Mouse (Mus musculus): ENCODE results near the gene Rhbdd2. TPM values are rescaled to one million over a fixed set of nuclear protein-coding genes. Genes with fewer than 3 reads are reported as not detected.

Rhbdd2 gene
- total and polyA plus RNA-seq, 3 experiments = 18.2 to 23.9 (median 23.0) TPM

GRCm38 (mm10) chr5:135628916-135629315 lies 3.5 kb upstream of the Rhbdd2 start:
- H3K36me3 ChIP-seq (ENCODE audit: control insufficient read depth, insufficient read depth, low read length) = no peaks in the 10 kb centered on the region
- H3K9ac ChIP-seq (ENCODE audit: low read depth, low read length) = no peak overlapping the region
- no peaks in the 10 kb centered on the region for H3K27me3 ChIP-seq (ENCODE audit: control insufficient read depth, insufficient read depth, low read length)
- intact Hi-C loops (cut with DNase I) = loop anchor here (2.0 kb wide), 1 partner anchor 134 kb away; no protein-coding TSS in a partner anchor
- H3K79me2 ChIP-seq (replicated peaks; ENCODE audit: control insufficient read depth, insufficient read depth, low read length) = no peaks in the 10 kb centered on the region
- TF ChIP-seq CTCF (IDR thresholded peaks at IDR 0.05) = no peak
- TF ChIP-seq EP300 (IDR thresholded peaks at IDR 0.05; ENCODE audit: insufficient read depth, low read depth, low read length) = no peak
- TF ChIP-seq POLR2A (IDR thresholded peaks at IDR 0.05; ENCODE audit: insufficient read depth, low read depth, low read length) = no peak
- no peak overlapping the region for H3K4me3 ChIP-seq
- H3K4me1 ChIP-seq (ENCODE audit: control insufficient read depth, insufficient read depth, low read length) = no peaks in the 10 kb centered on the region; the same call in 1 of the 2 replicates
- 36% methylated on average over 10 of the region's 10 CpGs for WGBS
- H3K27ac ChIP-seq = no peak overlapping the region
- no peak for DNase-seq

GRCm38 (mm10) chr5:135629401-135629800 lies 3.0 kb upstream of the Rhbdd2 start:
- H3K27me3 ChIP-seq (ENCODE audit: control insufficient read depth, insufficient read depth, low read length) = no peaks in the 10 kb centered on the region
- H3K79me2 ChIP-seq (replicated peaks; ENCODE audit: control insufficient read depth, insufficient read depth, low read length) = no peaks in the 10 kb centered on the region
- intact Hi-C loops (cut with DNase I) = loop anchor here (2.0 kb wide), 1 partner anchor 133 kb away; no protein-coding TSS in a partner anchor
- no peak overlapping the region for H3K4me3 ChIP-seq
- H3K27ac ChIP-seq = no peak overlapping the region
- H3K4me1 ChIP-seq (ENCODE audit: control insufficient read depth, insufficient read depth, low read length) = no peaks in the 10 kb centered on the region; the same call in 1 of the 2 replicates
- no peak for DNase-seq
- TF ChIP-seq POLR2A (IDR thresholded peaks at IDR 0.05; ENCODE audit: insufficient read depth, low read depth, low read length) (no peak), EP300 (IDR thresholded peaks at IDR 0.05; ENCODE audit: insufficient read depth, low read depth, low read length) (no peak), CTCF (IDR thresholded peaks at IDR 0.05) (no peak)
- H3K9ac ChIP-seq (ENCODE audit: low read depth, low read length) = no peak overlapping the region
- no peaks in the 10 kb centered on the region for H3K36me3 ChIP-seq (ENCODE audit: control insufficient read depth, insufficient read depth, low read length)
- WGBS = 87% methylated on average over 3 of the region's 3 CpGs

DNA sequence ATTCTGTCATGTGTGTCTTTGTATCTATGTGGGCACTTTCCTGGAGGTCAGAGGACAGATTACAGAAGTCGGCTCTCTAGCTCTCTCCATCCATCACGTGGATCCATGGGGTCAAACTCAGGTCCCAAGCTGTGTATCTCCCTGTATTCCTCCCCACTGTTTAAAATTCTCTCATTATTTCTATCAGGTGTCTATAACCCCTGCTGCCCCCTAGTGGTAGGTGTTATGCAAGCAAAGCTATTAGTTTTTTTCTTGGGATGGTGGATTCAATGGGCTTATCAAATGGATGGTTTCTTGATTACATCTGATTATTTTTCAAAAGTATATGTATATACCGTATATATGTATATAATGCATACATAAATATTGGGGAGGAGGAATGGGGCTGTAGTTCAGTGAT lies 1.8 kb upstream of the Rhbdd2 start:
- WGBS = 11% methylated on average over 3 of the region's 3 CpGs
- Histone ChIP-seq H3K36me3 (ENCODE audit: control insufficient read depth, insufficient read depth, low read length) (no peaks in the 10 kb centered on the region), H3K27me3 (ENCODE audit: control insufficient read depth, insufficient read depth, low read length) (no peaks in the 10 kb centered on the region), H3K79me2 (replicated peaks; ENCODE audit: control insufficient read depth, insufficient read depth, low read length) (no peaks in the 10 kb centered on the region), H3K9ac (ENCODE audit: low read depth, low read length) (no peak overlapping the region), H3K4me3 (no peak overlapping the region), H3K4me1 (ENCODE audit: control insufficient read depth, insufficient read depth, low read length) (no peaks in the 10 kb centered on the region; the same call in 1 of the 2 replicates), H3K27ac (no peak overlapping the region)
- intact Hi-C loops (cut with DNase I) = loop anchor here (5.0 kb wide), 1 partner anchor 112 kb away; the partner anchor contains the start of gene Tmem120a
- TF ChIP-seq POLR2A (IDR thresholded peaks at IDR 0.05; ENCODE audit: insufficient read depth, low read depth, low read length) (no peak), CTCF (IDR thresholded peaks at IDR 0.05) (peak; percentile 84), EP300 (IDR thresholded peaks at IDR 0.05; ENCODE audit: insufficient read depth, low read depth, low read length) (no peak)
- DNase-seq = peak; percentile 22 to 41

DNA sequence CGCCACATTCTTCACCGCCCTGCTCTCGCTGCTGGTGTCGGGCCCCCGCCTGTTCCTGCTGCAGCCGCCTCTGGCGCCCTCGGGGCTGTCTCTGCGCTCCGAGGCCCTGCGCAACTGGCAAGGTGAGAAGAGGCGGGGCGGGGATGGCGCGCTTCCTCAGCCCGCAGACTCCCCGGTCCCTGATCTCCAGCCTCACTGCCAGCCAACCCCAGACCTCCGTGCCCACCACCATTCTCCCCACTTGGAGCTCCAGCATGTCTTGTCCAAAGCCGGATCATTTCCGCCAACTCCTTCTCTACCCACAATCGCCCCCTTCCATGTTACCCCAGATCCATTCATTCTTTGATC lies 353 bp downstream of the Rhbdd2 start:
- WGBS = under 1% methylated on average over 21 of the region's 21 CpGs
- TF ChIP-seq POLR2A (IDR thresholded peaks at IDR 0.05; ENCODE audit: insufficient read depth, low read depth, low read length) = no peak
- TF ChIP-seq CTCF (IDR thresholded peaks at IDR 0.05) = no peak
- TF ChIP-seq EP300 (IDR thresholded peaks at IDR 0.05; ENCODE audit: insufficient read depth, low read depth, low read length) = no peak
- DNase-seq = no peak
- intact Hi-C loops (cut with DNase I) = loop anchor here (2.0 to 5.0 kb wide), 2 partner anchors 56 to 110 kb away; partner anchors contain the start of gene Tmem120a
- Histone ChIP-seq H3K27me3 (ENCODE audit: control insufficient read depth, insufficient read depth, low read length) (no peaks in the 10 kb centered on the region), H3K4me1 (ENCODE audit: control insufficient read depth, insufficient read depth, low read length) (no peaks in the 10 kb centered on the region; the same call in 1 of the 2 replicates), H3K36me3 (ENCODE audit: control insufficient read depth, insufficient read depth, low read length) (no peaks in the 10 kb centered on the region), H3K9ac (ENCODE audit: low read depth, low read length) (peak overlapping the region; percentile 96), H3K4me3 (peak overlapping the region; percentile 74), H3K27ac (peak overlapping the region; percentile 81), H3K79me2 (replicated peaks; ENCODE audit: control insufficient read depth, insufficient read depth, low read length) (no peaks in the 10 kb centered on the region)

DNA sequence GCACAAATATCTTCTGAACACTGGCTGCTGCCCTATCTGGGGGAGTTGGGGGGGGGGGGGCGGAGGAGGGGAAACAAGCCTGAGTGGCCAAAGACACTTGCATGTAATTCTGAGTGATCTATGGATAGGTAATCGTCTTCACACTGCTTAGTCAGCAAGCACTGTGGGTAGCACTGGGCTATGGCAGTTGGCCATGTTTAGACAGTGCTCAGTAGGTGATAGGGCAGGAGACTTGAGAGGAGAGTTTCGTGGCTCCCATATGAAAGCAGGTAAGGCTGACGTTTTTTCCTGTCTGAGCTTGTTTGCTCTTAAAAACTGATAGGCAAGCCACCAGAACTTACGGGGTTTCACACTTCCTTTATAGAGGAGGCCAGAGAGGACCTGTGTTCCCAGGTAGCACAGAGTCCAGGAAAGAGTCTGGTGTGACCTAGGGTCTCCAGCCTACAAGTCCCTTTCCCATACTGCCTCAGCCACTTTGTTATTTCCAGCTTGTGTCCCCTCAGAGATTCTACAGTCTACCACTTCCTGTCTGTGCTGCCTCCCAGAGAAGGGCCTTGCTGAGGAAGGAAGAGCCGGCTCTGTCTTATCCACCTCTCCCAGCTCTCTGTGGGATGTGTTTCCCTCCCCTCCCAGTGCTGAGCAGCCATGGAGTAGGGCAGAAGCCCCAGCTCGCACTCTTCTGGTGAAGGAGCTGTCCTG lies 7.5 kb downstream of the Rhbdd2 start:
- intact Hi-C loops (cut with DNase I) = no loop called here
- 56% methylated on average over 7 of the region's 7 CpGs for WGBS
- Histone ChIP-seq H3K27ac (no peak overlapping the region), H3K4me1 (ENCODE audit: control insufficient read depth, insufficient read depth, low read length) (no peaks in the 10 kb centered on the region), H3K27me3 (ENCODE audit: control insufficient read depth, insufficient read depth, low read length) (no peaks in the 10 kb centered on the region), H3K36me3 (ENCODE audit: control insufficient read depth, insufficient read depth, low read length) (no peaks in the 10 kb centered on the region), H3K9ac (ENCODE audit: low read depth, low read length) (no peak overlapping the region), H3K4me3 (no peak overlapping the region), H3K79me2 (replicated peaks; ENCODE audit: control insufficient read depth, insufficient read depth, low read length) (no peaks in the 10 kb centered on the region)
- TF ChIP-seq CTCF (IDR thresholded peaks at IDR 0.05) (no peak), POLR2A (IDR thresholded peaks at IDR 0.05; ENCODE audit: insufficient read depth, low read depth, low read length) (no peak), EP300 (IDR thresholded peaks at IDR 0.05; ENCODE audit: insufficient read depth, low read depth, low read length) (no peak)
- DNase-seq = no peak

GRCm38 (mm10) chr5:135640459-135640789 lies 8.0 kb downstream of the Rhbdd2 start:
- no peak for DNase-seq

More at GRCm38 (mm10) chr5:135640459-135640789, 8.0 kb downstream of the Rhbdd2 start:
- H3K36me3 ChIP-seq (ENCODE audit: control insufficient read depth, insufficient read depth, low read length) = no peaks in the 10 kb centered on the region
- no peak overlapping the region for H3K9ac ChIP-seq (ENCODE audit: low read depth, low read length)
- no peaks in the 10 kb centered on the region for H3K79me2 ChIP-seq (replicated peaks; ENCODE audit: control insufficient read depth, insufficient read depth, low read length)
- no peak overlapping the region for H3K27ac ChIP-seq
- no peak overlapping the region for H3K4me3 ChIP-seq
- no peak for TF ChIP-seq EP300 (IDR thresholded peaks at IDR 0.05; ENCODE audit: insufficient read depth, low read depth, low read length)
- no peak for TF ChIP-seq CTCF (IDR thresholded peaks at IDR 0.05)
- no peak for TF ChIP-seq POLR2A (IDR thresholded peaks at IDR 0.05; ENCODE audit: insufficient read depth, low read depth, low read length)
- H3K27me3 ChIP-seq (ENCODE audit: control insufficient read depth, insufficient read depth, low read length) = no peaks in the 10 kb centered on the region
- intact Hi-C loops (cut with DNase I) = no loop called here
- no peaks in the 10 kb centered on the region for H3K4me1 ChIP-seq (ENCODE audit: control insufficient read depth, insufficient read depth, low read length)
- WGBS = 78% methylated on average over 6 of the region's 6 CpGs
